Mouse (Mus musculus): ENCODE measurements around the gene Gbp5.
"Not testable (repeated sequence)": the region's sequence is repeated elsewhere in the genome, so short reads cannot be mapped to it uniquely, and the experiment has no call there.

Gene Gbp5

GRCm38 (mm10) chr3:142542776-142543175 is 49.0 kb downstream of the Gbp5 start:
- not testable (repeated sequence) for DNase-seq (ENCODE audit: low spot score)

GRCm38 (mm10) chr3:142546690-142547089 is 52.9 kb downstream of the Gbp5 start:
- peak; percentile 32 for DNase-seq (ENCODE audit: low spot score)

DNA sequence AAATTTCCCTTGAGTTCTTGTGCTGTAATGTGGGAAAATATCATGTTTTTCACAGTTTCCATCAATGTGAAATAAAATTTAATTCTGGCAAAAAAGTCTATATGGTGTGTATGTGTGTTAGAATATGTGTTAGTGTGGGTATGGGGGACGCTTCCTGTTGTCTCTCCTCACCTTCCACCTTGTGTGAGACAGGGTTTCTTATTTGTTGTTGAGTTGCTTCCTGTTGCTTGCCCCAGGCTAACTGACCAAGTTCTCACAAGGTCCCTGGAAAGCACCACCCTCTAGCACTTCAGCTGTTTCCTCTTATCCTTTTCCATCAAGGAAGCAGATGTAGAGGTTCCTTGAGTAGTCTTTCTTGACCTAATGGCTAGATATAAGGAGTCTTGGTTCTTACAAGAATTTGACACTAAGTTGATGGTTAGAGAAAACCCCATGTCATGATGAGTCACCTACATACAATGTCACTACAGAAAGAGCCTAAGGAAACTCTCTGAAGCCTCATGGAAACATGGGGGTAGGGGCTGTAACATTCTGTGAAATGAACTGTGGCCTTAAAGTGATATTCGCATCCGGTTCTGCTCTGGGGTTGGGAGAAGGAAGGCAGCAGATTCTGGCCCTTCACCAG is 56.4 kb downstream of the Gbp5 start:
- no peak for DNase-seq (ENCODE audit: low spot score)

DNA sequence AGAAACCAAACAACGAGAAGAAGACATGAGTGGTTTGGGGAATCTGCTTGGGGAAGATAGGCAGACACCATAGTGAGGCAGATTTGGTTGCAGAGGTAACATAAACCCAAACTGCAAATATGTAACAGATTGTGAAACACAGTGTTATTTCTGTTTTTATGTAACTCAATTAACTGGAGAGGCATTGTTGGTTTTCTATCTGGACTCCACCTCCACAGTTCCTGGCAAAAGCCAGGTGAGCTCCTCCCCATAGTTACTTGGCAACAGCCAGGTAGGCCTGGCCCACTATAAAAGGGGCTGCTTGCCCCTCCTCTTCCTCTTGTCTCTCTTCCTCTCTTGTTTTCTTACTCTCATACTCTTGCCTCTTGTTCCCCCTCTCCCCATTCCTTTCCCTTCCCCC is 60.8 kb downstream of the Gbp5 start:
- DNase-seq (ENCODE audit: low spot score), result no peak

DNA sequence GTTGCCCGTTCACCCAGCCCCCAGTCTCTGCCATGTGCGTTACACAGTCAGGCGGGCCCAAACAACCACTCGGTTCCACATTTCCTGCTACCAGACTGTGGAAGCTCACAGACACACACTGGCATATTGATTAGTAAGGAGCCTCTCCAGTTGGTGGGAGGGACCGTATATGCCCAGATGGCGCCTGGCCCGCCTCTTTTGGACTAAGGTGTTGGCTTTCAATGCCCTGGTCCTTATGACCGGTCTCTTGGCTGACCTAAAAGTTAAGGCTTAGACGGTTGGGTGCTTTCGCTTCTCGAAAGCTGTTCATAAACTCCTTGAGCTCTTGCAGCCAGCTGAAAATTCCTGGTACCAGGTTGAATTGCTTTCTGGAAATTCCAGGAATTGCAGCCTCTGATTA is 61.8 kb downstream of the Gbp5 start:
- no peak for DNase-seq (ENCODE audit: low spot score)

- DNase-seq (ENCODE audit: low spot score), result peak; percentile 96
Observed at GRCm38 (mm10) chr3:142559632-142560228, 66.0 kb downstream of the Gbp5 start, which contains the start of gene Gbp3. Gene Gbp3, plus strand, starts transcription at chr3:142560026.

DNA sequence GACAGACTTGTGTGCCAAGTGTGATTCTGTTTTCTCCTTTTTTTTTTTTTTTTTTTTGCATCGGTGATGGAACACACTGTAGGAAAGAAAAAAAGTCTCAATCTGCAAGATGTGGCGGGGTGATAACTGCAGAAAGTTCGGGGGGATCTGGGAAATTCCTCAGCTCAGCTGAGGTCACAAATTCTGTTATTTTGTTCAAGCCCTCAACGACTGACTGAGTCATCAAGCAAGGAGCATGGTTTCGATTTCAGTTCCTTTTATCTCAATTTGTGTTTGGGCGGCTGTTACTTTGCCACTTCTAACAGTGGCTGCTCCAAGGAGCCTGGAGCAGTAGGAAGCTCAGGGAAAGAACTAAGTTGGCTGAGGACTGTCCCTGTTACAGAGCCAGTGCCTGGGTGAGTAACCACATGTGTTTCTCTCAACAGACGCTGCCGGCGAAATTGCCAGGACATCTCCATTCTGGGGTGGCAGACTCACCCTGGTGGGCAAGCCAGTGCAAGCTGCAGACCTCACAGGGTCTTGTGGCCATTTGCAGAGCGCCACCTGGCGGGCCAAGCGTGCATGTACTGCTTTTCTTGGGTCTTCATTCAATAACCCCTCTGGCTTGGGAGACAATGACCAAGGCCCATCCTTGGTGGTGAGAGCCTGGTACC is 66.6 kb downstream of the Gbp5 start:
- peak; percentile 91 for DNase-seq (ENCODE audit: low spot score)

- DNase-seq (ENCODE audit: low spot score), result no peak
Observed at GRCm38 (mm10) chr3:142561045-142561646, 67.4 kb downstream of the Gbp5 start.

DNA sequence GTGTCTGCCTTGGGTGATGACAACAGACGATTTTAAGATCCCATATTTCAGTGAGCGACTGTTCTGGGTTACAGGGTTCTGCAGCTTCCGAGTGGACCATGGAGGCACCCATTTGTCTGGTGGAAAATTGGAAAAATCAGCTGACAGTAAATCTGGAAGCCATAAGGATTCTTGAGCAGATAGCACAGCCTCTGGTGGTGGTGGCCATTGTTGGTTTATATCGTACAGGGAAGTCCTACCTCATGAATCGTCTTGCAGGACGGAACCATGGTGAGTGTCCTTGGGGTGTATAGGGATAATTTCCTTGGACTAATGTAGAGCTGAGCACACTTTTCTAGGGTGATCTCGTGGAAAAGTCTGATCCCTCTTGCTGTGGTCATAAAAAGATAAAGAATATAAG is 67.9 kb downstream of the Gbp5 start:
- DNase-seq (ENCODE audit: low spot score), result no peak

- not testable (repeated sequence) for DNase-seq (ENCODE audit: low spot score)
Observed at GRCm38 (mm10) chr3:142567490-142567889, 73.7 kb downstream of the Gbp5 start.

DNA sequence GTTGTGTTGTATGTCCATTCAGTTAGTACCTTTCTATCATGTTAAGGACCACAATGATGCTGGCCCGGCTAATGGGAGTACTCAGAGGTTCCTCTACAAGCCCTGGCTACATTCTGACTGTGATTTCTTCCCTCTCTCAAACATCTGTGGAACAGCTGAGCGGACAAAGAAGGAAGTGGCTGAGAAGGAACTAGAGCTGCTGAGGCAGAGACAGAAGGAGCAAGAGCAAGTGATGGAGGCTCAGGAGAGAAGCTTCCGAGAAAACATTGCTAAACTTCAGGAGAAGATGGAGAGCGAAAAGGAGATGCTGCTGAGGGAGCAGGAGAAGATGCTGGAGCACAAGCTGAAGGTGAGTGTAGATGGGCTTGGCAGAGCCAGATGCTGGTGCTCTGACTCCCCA is 77.0 kb downstream of the Gbp5 start:
- DNase-seq (ENCODE audit: low spot score), result no peak

All from adipocyte (in vitro differentiated cells).